Mouse (Mus musculus) ovary, postnatal 36 days (tissue): Measurements from ENCODE around the gene Borcs8.
A peak's percentile ranks its signal among the peaks of the same experiment; 100 is the strongest.

ENCODE experiments used
- DNase-seq: peaks from one replicate; pipeline ENCODE4 v3.0.0; 2022; ENCODE audit warnings: low spot score, mixed read lengths

The Borcs8 gene

GRCm38 (mm10) chr8:70139026-70139857, at the start of gene Borcs8, which contains the start of the genes Rfxank and Mef2b:
TSS of gene Borcs8 (plus strand) at chr8:70139499.
TSS of gene Rfxank (minus strand) at chr8:70139154.
TSS of gene Mef2b (plus strand) at chr8:70139711.
- DNase-seq: peak; percentile 99

- no peak for DNase-seq
These were observed 46.5 kb upstream of the Borcs8 start for GRCm38 (mm10) chr8:70092786-70093185.

GRCm38 (mm10) chr8:70099276-70099675, 40.0 kb upstream of the Borcs8 start:
- DNase-seq: no peak

- no peak for DNase-seq
These were observed 39.1 kb upstream of the Borcs8 start for GRCm38 (mm10) chr8:70100241-70100640.

DNA sequence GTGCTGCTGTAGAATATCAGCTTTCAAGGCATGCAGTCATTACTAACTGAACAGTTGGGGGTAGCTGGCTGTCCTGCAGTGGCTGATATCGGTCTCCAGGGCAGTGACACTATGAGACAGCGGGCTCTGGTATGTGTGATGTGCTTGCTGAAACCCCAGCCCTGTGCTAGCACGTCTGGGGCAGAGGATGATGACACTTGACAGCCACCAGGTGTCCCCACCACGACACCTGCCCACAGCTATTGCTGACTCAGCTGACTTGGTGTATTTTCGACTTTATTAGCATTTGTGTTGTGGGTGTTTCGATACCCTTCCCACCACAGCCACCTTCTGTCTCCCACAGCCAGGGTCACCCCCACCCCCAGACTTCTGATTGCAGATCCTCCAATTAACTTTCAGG, 34.8 kb upstream of the Borcs8 start:
- DNase-seq: no peak

GRCm38 (mm10) chr8:70104922-70105321, 34.4 kb upstream of the Borcs8 start:
- no peak for DNase-seq

- no peak for DNase-seq
These were observed 28.8 kb upstream of the Borcs8 start for GRCm38 (mm10) chr8:70110451-70110850.

- no peak for DNase-seq
These were observed 28.0 kb upstream of the Borcs8 start for GRCm38 (mm10) chr8:70111192-70111795.

DNA sequence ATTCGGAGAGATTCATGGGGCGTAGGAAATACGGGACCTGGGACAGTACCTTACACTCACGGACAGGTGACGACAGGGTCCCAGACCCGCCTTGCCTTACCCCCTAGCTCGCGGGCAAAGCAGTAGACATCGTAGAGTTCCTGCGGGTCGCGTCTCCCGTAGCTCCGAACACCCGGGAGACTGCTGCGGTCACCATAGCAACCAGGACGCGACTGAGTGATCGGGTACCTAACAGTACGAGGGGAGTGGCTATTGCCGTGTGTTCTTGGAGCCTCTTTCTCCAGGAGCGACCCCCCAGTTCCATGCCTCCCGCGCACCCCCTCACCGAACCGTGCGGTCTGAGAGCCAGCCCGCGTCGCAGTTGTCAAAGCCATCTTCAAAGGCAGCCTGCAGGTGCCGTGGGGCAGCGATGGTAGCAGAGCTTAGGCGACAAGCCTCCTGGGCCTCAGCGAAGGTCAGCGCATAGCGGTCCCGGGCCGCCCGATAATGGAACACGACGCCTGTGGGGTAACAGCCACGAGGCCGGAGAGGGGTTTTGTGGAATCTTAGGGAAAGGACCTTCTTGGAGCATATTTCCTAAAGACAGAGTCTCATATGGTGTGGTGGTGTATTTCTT, 26.8 kb upstream of the Borcs8 start:
- no peak for DNase-seq

- no peak for DNase-seq
These were observed 24.8 kb upstream of the Borcs8 start for GRCm38 (mm10) chr8:70114488-70114887.

- DNase-seq: no peak
These were observed 24.4 kb upstream of the Borcs8 start for GRCm38 (mm10) chr8:70114892-70115291.

DNA sequence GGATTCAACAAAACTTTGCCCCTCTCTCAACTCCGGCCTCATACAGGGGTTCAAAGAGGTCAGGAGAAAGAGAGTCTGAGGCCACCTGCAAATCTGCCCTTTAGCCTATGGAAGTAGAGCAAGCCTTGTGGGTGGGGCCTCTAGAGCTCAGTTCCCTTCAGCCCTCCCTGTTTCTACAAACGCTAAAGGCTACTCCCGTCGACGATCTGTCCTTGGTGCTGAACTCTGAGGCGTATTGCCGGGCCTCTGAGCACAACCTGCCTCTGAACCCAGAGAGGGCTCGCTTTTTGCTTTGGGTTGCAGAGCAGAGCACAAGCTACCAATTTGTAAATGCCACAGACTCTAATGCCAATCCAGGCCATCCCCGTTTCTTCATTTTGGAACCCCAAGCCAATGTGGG, 21.7 kb upstream of the Borcs8 start:
- DNase-seq: peak; percentile 41

GRCm38 (mm10) chr8:70118726-70119700, 20.3 kb upstream of the Borcs8 start:
- no peak for DNase-seq

DNA sequence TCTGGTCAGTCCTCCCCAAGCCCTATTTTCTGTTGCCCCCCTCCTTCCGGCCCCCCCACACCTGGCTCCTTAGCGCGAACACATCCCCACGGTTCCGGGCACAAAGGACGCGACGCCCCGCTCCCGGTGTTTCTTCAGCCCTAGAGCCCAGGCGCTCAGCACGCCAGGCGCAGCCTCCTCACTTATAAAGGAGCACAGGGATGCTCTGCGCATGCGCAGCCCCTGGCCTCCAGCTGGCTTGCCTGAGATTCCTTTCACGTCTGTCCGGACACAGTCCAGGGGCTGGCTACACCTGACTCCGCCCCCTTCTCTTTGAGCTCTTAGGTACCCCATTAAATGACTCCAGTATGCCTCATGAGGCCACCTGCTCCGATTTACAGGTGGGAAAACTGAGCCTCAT, 18.6 kb upstream of the Borcs8 start, which contains the start of gene Ncan:
Ncan (minus strand) TSS at position 207 of the 400 bp plus-strand sequence.
- peak; percentile 60 for DNase-seq

GRCm38 (mm10) chr8:70122863-70123262, 16.4 kb upstream of the Borcs8 start:
- DNase-seq: peak; percentile 2

DNA sequence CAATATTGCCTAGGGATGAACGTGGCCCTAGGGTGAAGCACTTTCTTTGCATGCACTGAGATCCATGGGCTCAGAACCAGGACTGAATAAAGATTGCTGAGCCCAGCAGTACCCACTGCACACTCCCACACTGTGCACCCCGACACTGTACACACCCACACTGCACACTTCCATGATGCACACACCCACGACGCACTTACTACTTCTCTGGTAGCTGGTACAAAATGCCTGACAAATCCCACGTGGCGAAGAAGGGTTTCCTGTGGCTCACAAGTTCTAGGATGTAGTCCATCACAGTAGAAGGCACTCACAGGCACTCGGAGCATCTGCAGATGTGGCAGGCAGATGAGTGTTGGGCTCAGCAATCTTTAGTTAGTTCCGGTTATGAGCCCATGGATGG, 14.3 kb upstream of the Borcs8 start:
- DNase-seq: no peak

- peak; percentile 59 for DNase-seq
These were observed 10.9 kb upstream of the Borcs8 start for GRCm38 (mm10) chr8:70128435-70128834.

DNA sequence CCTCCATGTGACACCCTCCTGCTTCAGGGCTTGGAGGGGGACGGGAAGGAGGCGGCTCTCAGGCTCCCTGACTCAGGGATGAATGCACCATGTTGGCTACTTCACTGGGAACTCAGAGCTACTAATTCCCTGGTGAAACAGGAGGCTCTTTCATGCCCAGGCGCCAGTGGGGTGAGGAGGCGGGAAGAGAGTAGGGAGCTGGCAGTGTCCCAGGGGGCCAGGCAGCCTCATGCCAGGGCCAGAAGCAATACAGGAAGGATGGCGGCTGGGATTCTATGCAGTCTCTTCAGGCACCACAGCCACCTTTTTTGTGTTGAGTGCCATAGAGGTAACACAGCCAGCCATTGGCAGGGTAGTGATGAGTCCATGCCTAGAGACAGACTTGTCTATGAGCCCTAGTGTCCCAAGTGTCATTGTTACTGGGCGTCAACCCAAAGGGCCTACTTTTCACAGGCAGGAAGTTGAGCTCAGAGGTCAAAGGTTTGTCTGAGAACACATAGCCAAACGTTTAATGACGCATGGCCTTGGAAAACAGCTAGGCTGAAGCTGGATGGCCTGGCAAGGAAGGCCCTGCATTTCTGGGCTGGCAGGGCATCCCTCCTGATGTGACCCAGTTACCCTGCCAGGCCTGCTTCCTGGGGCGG, 9.9 kb upstream of the Borcs8 start:
- DNase-seq: peak; percentile 19

- DNase-seq: no peak
These were observed 9.2 kb upstream of the Borcs8 start for GRCm38 (mm10) chr8:70130066-70130465.

DNA sequence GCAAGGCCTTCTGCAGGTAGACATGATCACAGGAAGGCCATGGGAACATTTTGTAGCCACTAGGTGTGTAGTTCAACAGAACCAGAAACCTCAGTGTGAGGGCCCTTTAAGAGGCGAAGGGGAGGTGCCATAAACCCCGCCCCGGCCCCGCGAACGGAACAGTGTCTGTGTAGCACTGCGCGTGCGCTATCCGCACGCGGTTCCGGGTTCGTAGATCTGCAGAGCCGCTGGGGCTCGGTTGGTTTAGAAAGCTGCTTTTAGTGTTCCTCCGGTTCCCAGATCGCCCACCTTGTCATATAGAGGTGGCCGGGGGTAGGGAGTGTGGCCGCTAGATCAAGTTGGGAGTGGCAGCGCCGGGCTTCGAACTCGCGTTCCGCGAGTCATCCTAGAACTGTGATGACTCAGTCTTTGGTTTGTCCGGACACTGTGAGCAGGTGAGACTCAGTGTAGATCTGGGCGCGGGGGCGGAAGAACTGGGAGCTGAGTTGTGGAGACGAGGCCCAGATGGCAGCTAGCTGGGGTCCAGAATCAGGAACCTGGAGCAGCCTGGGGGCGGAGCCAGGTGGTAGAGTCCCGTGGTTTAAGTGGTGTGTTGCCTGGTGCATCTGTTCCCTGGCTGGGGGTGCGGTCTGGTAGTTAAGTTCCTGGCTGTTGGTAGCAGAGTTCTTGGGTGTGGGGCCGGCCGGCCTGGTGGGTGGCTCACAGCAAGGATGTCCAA, 8.0 kb upstream of the Borcs8 start, which contains the start of gene Nr2c2ap:
Nr2c2ap (plus strand) TSS at position 168 of the 718 bp plus-strand sequence.
- peak; percentile 81 for DNase-seq
